Mouse (Mus musculus) layer of hippocampus, postnatal 10 days (tissue): Measurements from ENCODE around the gene Gabra4. TPM values are rescaled to one million over a fixed set of nuclear protein-coding genes. Genes with fewer than 3 reads are reported as not detected.
"Not testable (repeated sequence)": the region's sequence is repeated elsewhere in the genome, so short reads cannot be mapped to it uniquely, and the experiment has no call there.

Experiments used
- DNase-seq, 2 experiments: peaks; one replicate each; pipeline ENCODE4 v3.0.0; 2021; ENCODE audit warnings: low spot score in 2 of 2
- total RNA-seq, 2 experiments: library from RNA; stranded (reverse); gene quantifications; 2 replicates each; pipeline ENCODE4 v1.2.3; 2021

Gene Gabra4
- total RNA-seq, 2 experiments from 2014 or later, result 43.0 to 46.9 TPM

DNA sequence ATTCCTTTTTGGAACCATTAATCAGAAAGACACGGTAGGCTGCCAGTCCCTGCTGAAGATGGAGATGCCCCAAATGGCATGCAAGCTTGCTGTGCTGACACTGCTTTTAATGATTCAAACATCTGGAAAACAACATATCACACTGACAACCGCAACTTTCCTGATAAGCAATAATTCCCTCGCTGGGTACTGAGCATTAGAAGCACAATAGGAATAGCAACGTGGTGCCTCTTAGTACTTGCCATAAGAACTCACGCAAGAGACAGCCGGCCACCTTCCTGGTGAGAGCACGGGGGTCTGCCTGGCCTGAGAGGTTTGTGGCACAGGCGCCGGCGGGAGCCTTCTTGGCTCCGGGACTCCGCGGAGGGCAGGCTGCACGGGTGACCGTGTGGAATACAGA, 132.6 kb downstream of the Gabra4 start:
- DNase-seq, result not testable (repeated sequence)

Other genes starting within 250 kb of the Gabra4 start
- not detected for gene Cox7b2, start 110.1 kb downstream of the Gabra4 start, total RNA-seq
- 100 to 1,000 TPM in 1 of 2 experiments, 10 to 100 TPM in 1; 99.4 to 104 TPM for gene Gabrb1, start 195 bp downstream of the Gabra4 start, total RNA-seq